Mouse (Mus musculus): ENCODE measurements around the gene Nyap2.
"Not testable (repeated sequence)": the region's sequence is repeated elsewhere in the genome, so short reads cannot be mapped to it uniquely, and the experiment has no call there.

Nyap2 gene

GRCm38 (mm10) chr1:81180686-81181085, 103.9 kb downstream of the Nyap2 start:
- DNase-seq: no peak

- DNase-seq: no peak
Measured at GRCm38 (mm10) chr1:81209536-81209935, 132.8 kb downstream of the Nyap2 start.

- DNase-seq: no peak
Measured at GRCm38 (mm10) chr1:81211491-81211890, 134.7 kb downstream of the Nyap2 start.

GRCm38 (mm10) chr1:81219790-81220189, 143.0 kb downstream of the Nyap2 start:
- no peak for DNase-seq

GRCm38 (mm10) chr1:81231759-81232406, 155.1 kb downstream of the Nyap2 start:
- DNase-seq: no peak

- not testable (repeated sequence) for DNase-seq
Measured at GRCm38 (mm10) chr1:81232407-81232789, 155.6 kb downstream of the Nyap2 start.

- no peak for DNase-seq
Measured at GRCm38 (mm10) chr1:81248447-81249205, 171.9 kb downstream of the Nyap2 start.

GRCm38 (mm10) chr1:81250068-81250467, 173.3 kb downstream of the Nyap2 start:
- DNase-seq: no peak

GRCm38 (mm10) chr1:81266441-81266840, 189.7 kb downstream of the Nyap2 start:
- no peak for DNase-seq

GRCm38 (mm10) chr1:81280978-81281377, 204.2 kb downstream of the Nyap2 start:
- DNase-seq: no peak

GRCm38 (mm10) chr1:81285633-81286032, 208.9 kb downstream of the Nyap2 start:
- DNase-seq: no peak

- DNase-seq: peak; percentile 7 to 24
Measured at GRCm38 (mm10) chr1:81287088-81287487, 210.3 kb downstream of the Nyap2 start.

- peak; percentile 31 to 46 for DNase-seq
Measured at GRCm38 (mm10) chr1:81300735-81301134, 224.0 kb downstream of the Nyap2 start.

- peak; percentile 46 to 55 for DNase-seq
Measured at GRCm38 (mm10) chr1:81301661-81302060, 224.9 kb downstream of the Nyap2 start.

- DNase-seq: no peak
Measured at GRCm38 (mm10) chr1:81303389-81303788, 226.6 kb downstream of the Nyap2 start.

- no peak for DNase-seq
Measured at GRCm38 (mm10) chr1:81307407-81307806, 230.7 kb downstream of the Nyap2 start.

- no peak for DNase-seq
Measured at GRCm38 (mm10) chr1:81307934-81308333, 231.2 kb downstream of the Nyap2 start.

GRCm38 (mm10) chr1:81310087-81310626, 233.4 kb downstream of the Nyap2 start:
- peak; percentile 51 to 53 for DNase-seq

GRCm38 (mm10) chr1:81316403-81316994, 239.7 kb downstream of the Nyap2 start:
- peak; percentile 71 to 76 for DNase-seq

- no peak for DNase-seq
Measured at GRCm38 (mm10) chr1:81316995-81317413, 240.3 kb downstream of the Nyap2 start.

GRCm38 (mm10) chr1:81387722-81388121, 311.0 kb downstream of the Nyap2 start:
- no peak for DNase-seq
